Mouse (Mus musculus): ENCODE results near the gene Mrgpra2b.
"Not testable (repeated sequence)": the region's sequence is repeated elsewhere in the genome, so short reads cannot be mapped to it uniquely, and the experiment has no call there.

The Mrgpra2b gene

DNA sequence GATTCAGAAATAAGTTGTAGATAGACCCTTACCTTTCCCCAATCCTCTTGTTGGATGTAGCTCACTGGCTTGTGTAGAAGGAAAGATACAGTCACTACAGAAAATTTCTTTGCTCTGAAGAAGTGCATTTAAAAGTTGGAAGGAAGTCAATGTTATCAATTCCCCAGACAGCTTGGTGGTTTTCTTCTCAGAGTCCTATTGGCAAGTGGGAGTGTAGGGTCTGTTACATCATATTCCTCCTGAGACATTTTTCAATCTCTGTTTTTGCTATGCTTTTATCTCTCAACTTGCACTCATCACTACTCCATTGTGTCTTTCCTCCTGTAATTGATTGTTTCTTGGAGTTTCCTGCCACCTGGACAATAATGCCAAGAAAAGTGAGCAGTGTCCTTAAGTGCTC, at the start of gene Mrgpra2b:
TSS of gene Mrgpra2b (minus strand) at position 101 of the 400 bp plus-strand sequence.
- DNase-seq (ENCODE audit: low read depth, low spot score), result no peak

DNA sequence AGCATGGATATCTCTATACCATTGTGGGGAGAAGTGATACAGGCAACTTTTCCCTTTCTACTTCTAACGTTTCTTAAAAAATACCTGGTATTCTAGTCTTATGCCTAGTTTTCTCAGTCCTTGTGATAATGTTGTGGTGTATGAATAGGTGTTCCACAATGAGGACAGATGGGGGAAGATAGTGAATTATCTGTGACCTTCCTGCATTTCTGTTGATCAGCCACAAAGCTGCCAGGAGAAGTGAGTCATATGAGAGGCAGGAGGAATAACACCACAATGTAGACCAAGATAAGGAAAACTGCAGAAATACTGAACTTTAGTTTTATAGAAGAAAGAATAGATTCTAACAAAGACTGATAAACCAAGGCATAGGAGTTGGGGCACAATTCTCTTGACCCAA, 12.3 kb downstream of the Mrgpra2b start:
- no peak for DNase-seq (ENCODE audit: low read depth, low spot score)

DNA sequence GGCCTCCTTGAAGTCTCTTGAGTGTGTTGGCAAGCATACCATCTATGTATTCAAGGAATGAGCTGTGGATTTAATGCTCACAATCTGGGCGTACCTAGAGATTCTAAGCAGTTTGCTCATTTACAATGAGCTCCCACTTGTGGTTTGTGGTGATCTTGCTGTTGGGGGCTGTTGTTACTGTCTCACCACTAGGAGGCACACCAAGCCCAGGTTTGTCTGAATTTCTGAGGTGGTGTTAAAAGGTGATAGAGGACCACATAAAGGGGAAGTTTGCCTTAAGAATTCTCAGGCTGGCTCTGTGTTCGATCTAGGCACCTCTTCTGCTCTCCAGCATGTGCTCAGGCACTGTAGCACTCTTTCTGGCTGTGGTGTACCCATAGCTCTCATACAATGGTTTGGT, 13.6 kb downstream of the Mrgpra2b start:
- no peak for DNase-seq (ENCODE audit: low read depth, low spot score)

DNA sequence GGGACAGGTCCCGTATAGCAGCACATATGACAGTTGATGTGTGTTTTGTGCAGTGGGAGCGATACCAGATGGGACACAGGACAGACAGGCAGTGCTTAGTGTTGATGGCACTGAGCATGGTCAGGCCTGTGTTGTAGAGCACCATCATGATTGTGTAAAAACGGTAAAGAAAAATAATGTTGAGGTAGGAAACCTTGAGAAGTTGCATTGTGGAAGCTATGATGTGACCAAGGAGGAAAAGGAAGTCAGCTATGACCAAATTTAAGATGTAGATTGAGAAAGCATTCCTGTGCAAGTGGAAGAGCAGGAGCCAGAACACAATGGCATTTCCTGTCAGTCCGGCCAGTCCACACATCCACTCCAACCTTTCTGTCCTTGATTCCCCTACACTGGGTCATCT, 25.7 kb downstream of the Mrgpra2b start:
- DNase-seq (ENCODE audit: low read depth, low spot score), result no peak

DNA sequence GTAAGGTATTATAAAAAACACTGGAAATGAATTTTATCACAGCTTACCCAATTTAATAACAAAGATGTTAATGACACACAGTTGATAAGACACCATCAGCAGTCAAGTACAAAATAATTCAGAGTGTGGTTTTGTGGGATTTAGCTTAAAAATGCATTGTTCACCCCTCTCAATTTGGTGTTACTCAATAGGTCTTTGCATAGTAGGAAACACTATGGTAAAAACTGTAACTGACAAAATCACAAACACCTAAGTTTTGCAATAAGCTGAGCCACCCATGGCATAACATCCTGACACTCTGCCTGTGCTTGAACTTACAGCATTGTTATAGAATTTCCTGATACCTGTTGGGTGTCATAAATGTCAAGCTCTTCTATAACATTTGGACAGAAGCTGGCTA, 37.4 kb downstream of the Mrgpra2b start:
- DNase-seq (ENCODE audit: low read depth, low spot score), result not testable (repeated sequence)

DNA sequence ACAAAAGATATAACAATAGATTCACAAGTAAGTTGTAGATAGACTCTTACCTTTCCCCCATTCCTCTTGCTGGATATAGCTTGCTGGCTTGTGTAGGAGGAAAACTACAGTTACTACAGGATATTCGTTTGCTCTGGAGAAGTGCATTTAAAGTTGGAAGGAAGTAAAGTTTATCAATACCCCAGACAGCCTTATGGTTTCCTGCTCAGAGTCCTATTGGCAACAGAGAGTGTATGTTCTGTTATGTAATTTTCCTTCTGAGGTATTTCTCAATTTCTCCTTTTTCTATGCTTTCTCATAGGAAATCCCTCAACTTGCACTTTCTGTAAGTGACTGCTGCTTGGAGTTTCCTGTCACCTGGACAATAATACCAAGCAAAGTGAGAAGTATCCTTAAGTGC, 39.2 kb downstream of the Mrgpra2b start:
- not testable (repeated sequence) for DNase-seq (ENCODE audit: low read depth, low spot score)

- DNase-seq (ENCODE audit: low read depth, low spot score), result not testable (repeated sequence)
Measured at GRCm38 (mm10) chr7:47483181-47483580, 45.5 kb downstream of the Mrgpra2b start.

DNA sequence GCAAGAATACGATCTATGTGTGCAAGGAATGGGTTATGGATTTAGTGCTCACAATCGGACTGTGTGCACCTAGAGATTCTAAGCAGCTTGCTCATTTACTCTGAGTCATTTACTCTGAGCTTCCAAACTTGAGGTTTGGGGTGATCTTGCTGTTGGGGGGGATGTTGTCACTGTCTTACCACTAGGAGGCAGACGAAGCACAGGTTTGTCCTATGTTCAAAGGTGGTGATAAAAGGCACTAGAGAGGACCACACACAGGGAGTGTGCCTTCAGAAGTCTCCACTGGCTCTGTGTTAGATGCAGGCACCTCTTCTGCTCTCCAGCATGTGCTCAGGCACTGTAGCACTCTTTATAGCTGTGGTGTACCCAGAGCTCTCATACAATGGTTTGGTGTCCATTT, 54.8 kb downstream of the Mrgpra2b start:
- DNase-seq (ENCODE audit: low read depth, low spot score), result not testable (repeated sequence)

DNA sequence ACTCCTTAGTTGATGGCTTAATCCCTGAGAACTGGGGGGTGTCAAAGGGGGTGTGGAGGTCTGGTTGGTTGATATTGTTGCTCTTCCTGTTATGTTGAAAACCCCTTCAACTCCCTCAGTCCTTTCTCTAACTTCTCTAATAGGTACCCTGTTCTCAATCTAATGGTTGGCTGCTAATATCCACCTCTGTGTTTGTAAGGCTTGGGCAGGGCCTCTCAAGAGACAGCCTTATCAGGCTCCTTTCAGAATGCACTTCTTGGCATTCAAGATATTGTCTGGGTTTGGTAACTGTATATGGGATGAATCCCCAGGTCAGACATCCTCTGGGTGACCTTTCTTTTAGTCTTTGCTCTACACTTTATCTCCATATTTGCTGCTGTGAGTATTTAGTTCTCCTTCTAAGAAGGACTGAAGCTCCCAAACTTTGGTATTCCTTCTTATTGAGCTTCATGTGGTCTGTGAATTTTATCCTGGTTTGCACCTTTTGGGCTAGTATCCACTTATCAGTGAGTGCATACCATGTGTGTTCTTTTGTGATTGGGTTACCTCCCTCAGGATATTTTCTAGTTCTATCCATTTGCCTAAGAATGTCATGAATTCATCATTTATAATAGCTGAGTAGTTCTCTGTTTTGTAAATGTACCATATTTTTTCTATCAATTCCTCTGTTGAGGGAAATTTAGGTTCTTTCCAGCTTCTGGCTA, 63.2 kb downstream of the Mrgpra2b start:
- not testable (repeated sequence) for DNase-seq (ENCODE audit: low read depth, low spot score)

DNA sequence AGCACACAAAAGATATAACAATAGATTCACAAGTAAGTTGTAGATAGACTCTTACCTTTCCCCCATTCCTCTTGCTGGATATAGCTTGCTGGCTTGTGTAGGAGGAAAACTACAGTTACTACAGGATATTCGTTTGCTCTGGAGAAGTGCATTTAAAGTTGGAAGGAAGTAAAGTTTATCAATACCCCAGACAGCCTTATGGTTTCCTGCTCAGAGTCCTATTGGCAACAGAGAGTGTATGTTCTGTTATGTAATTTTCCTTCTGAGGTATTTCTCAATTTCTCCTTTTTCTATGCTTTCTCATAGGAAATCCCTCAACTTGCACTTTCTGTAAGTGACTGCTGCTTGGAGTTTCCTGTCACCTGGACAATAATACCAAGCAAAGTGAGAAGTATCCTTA, 76.6 kb downstream of the Mrgpra2b start, which contains the start of gene Mrgpra2a:
TSS of gene Mrgpra2a (minus strand) at position 125 of the 400 bp plus-strand sequence.
- DNase-seq (ENCODE audit: low read depth, low spot score), result not testable (repeated sequence)

DNA sequence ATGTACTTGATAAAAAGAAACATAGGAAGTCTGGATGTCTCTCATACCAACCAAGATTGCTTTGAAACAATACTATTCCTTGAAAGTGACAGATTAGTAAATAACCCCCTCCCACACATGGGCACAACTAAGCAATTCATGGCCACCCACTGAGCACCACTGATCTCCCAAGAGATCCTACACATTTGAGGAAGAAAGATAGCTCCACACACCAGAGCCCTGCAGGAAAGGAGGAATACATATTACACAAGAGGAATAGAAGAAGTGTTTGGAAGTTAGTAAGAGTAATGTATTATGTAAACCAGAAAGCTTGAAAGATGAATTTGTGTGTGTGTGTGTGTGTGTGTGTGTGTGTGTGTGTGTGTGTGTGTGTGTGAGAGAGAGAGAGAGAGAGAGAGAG, 82.9 kb downstream of the Mrgpra2b start:
- not testable (repeated sequence) for DNase-seq (ENCODE audit: low read depth, low spot score)

DNA sequence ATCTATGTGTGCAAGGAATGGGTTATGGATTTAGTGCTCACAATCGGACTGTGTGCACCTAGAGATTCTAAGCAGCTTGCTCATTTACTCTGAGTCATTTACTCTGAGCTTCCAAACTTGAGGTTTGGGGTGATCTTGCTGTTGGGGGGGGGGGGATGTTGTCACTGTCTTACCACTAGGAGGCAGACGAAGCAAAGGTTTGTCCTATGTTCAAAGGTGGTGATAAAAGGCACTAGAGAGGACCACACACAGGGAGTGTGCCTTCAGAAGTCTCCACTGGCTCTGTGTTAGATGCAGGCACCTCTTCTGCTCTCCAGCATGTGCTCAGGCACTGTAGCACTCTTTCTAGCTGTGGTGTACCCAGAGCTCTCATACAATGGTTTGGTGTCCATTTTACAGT, 92.2 kb downstream of the Mrgpra2b start:
- DNase-seq (ENCODE audit: low read depth, low spot score), result not testable (repeated sequence)

DNA sequence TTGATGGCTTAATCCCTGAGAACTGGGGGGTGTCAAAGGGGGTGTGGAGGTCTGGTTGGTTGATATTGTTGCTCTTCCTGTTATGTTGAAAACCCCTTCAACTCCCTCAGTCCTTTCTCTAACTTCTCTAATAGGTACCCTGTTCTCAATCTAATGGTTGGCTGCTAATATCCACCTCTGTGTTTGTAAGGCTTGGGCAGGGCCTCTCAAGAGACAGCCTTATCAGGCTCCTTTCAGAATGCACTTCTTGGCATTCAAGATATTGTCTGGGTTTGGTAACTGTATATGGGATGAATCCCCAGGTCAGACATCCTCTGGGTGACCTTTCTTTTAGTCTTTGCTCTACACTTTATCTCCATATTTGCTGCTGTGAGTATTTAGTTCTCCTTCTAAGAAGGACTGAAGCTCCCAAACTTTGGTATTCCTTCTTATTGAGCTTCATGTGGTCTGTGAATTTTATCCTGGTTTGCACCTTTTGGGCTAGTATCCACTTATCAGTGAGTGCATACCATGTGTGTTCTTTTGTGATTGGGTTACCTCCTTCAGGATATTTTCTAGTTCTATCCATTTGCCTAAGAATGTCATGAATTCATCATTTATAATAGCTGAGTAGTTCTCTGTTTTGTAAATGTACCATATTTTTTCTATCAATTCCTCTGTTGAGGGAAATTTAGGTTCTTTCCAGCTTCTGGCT, 100.7 kb downstream of the Mrgpra2b start:
- not testable (repeated sequence) for DNase-seq (ENCODE audit: low read depth, low spot score)
